Mouse (Mus musculus) fat pad, adult 2 months (tissue): Measurements from ENCODE around the gene Pdpk1.

Experiments
- DNase-seq: peaks from one replicate; pipeline ENCODE4 v3.0.0-alpha.2; 2011; ENCODE audit warnings: low read depth, low spot score; ENCODE audit errors: extremely low read depth

Pdpk1 gene

GRCm38 (mm10) chr17:24045608-24046007 is 105.1 kb downstream of the Pdpk1 start:
- DNase-seq = no peak

GRCm38 (mm10) chr17:24044482-24044881 is 106.2 kb downstream of the Pdpk1 start:
- no peak for DNase-seq

GRCm38 (mm10) chr17:24037844-24038243 is 112.9 kb downstream of the Pdpk1 start, which contains the start of gene Prss27:
Gene Prss27 (plus strand): TSS chr17:24038144.
- no peak for DNase-seq

GRCm38 (mm10) chr17:24037360-24037759 is 113.4 kb downstream of the Pdpk1 start:
- no peak for DNase-seq

- no peak for DNase-seq
Measured at GRCm38 (mm10) chr17:24036954-24037353, 113.8 kb downstream of the Pdpk1 start.

- DNase-seq = no peak
Measured at GRCm38 (mm10) chr17:24035087-24035486, 115.6 kb downstream of the Pdpk1 start.

GRCm38 (mm10) chr17:24030551-24030950 is 120.2 kb downstream of the Pdpk1 start:
- no peak for DNase-seq

- DNase-seq = no peak
Measured at GRCm38 (mm10) chr17:24029477-24029876, 121.2 kb downstream of the Pdpk1 start.
